Mouse (Mus musculus): ENCODE measurements around the gene Chodl. TPM values are rescaled to one million over a fixed set of nuclear protein-coding genes. Genes with fewer than 3 reads are reported as not detected.

The Chodl gene
- total and polyA plus RNA-seq, 2 experiments from 2014 or later = 11.0 to 11.6 TPM

DNA sequence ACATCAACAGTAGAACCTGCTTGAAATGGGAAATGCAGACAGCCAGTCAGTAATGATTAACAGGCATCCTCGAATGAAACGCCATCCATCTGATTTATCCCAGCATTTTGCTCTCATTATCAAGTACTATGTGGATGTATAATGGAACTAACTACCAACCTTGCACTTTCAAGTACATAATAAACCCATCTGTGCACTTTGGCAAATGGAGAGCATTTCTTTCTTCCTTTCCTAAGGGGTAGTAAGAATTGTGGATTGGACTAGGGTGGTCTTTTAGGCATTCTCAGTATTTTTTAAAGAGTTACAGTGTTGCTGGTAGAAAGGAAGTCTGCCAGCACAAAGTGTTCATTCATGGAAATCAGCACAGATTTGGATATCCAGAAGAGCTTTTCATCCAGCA, 26.7 kb downstream of the Chodl start:
- Histone ChIP-seq H3K4me1 (ENCODE audit: insufficient read depth, low read length) (no peaks in the 10 kb centered on the region), H3K9ac (replicated peaks; ENCODE audit: low read length, poor library complexity, severe bottlenecking) (no peak overlapping the region), H3K36me3 (ENCODE audit: insufficient read depth, low read length) (no peaks in the 10 kb centered on the region), H3K4me3 (ENCODE audit: low read depth, low read length) (no peak overlapping the region), H3K27ac (ENCODE audit: low read depth, low read length) (no peak overlapping the region), H3K27me3 (ENCODE audit: insufficient read depth, low read length) (no peaks in the 10 kb centered on the region), H3K4me2 (ENCODE audit: low read depth, low read length, poor library complexity, severe bottlenecking) (no peak overlapping the region), H3K9me3 (ENCODE audit: low read length) (no peaks in the 10 kb centered on the region)
- no peak for TF ChIP-seq CTCF (IDR thresholded peaks at IDR 0.05)
- WGBS = 77% methylated on average over 2 of the region's 2 CpGs
- ATAC-seq (ENCODE audit: low FRiP score) (no peak), DNase-seq (ENCODE audit: low spot score) (no peak)

DNA sequence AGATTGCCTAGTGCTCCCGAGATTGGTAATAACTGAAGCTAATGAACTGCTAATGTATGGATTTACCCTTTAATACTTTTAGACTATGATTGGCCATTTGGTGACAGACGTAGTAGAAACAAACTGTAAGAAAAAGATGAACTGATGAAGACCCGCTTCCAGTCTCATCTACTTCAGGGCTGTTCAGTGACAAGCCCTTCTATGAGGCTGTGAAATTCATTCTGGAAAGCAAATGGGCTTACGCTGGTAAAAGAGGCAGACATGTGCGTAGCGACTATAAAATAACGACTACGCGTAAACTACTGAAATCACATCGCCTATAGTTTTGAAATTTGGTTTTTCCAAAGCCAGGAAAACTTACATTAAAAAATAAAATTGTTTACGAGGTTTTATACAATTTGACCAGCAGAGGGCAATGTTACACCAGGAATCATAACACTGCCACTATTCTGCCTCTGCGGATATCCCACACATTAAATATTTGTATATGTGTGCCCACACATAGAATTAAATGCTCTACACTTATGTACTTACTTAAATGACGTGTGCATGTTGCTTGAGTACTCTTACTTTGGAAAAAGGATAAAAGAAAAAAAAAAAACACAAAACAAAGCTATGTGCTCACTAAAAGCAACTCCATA, 38.5 kb downstream of the Chodl start:
- no peak overlapping the region for H3K9ac ChIP-seq (replicated peaks; ENCODE audit: low read length, poor library complexity, severe bottlenecking)
- no peak overlapping the region for H3K4me3 ChIP-seq (ENCODE audit: low read depth, low read length)
- H3K4me1 ChIP-seq (ENCODE audit: insufficient read depth, low read length) = no peaks in the 10 kb centered on the region
- peak; percentile 78 for TF ChIP-seq CTCF (IDR thresholded peaks at IDR 0.05)
- no peak overlapping the region for H3K4me2 ChIP-seq (ENCODE audit: low read depth, low read length, poor library complexity, severe bottlenecking)
- DNase-seq (ENCODE audit: low spot score) (peak; percentile 72), ATAC-seq (ENCODE audit: low FRiP score) (no peak)
- 32% methylated on average over 13 of the region's 13 CpGs for WGBS
- H3K27me3 ChIP-seq (ENCODE audit: insufficient read depth, low read length) = no peaks in the 10 kb centered on the region
- no peaks in the 10 kb centered on the region for H3K9me3 ChIP-seq (ENCODE audit: low read length)
- H3K36me3 ChIP-seq (ENCODE audit: insufficient read depth, low read length) = no peaks in the 10 kb centered on the region
- H3K27ac ChIP-seq (ENCODE audit: low read depth, low read length) = no peak overlapping the region

DNA sequence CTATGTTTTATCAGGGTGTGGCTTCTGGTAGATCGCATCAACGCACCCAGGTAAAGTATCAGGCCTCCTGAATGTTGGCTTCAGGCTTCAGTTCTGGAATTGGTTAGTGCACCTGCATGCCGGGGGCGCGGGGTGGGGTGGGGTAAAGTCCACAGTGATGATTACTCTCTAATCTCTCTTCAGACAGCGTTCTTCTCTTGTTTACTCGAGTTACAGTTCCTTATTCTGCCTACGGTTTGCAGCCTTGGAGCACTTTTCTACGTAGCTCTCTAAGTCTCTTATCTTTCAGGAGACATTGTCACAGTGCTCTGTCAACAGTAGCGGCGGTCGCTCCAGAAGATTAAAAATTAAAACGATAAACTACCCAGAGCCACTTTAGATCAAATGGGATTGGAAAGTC, 43.4 kb downstream of the Chodl start:
- 86% methylated on average over 13 of the region's 13 CpGs for WGBS
- no peak overlapping the region for H3K4me2 ChIP-seq (ENCODE audit: low read depth, low read length, poor library complexity, severe bottlenecking)
- TF ChIP-seq CTCF (IDR thresholded peaks at IDR 0.05) = no peak
- no peak for DNase-seq (ENCODE audit: low spot score)
- ATAC-seq (ENCODE audit: low FRiP score) = no peak
- no peaks in the 10 kb centered on the region for H3K9me3 ChIP-seq (ENCODE audit: low read length)
- H3K4me3 ChIP-seq (ENCODE audit: low read depth, low read length) = no peak overlapping the region
- H3K9ac ChIP-seq (replicated peaks; ENCODE audit: low read length, poor library complexity, severe bottlenecking) = no peak overlapping the region
- no peak overlapping the region for H3K27ac ChIP-seq (ENCODE audit: low read depth, low read length)
- H3K4me1 ChIP-seq (ENCODE audit: insufficient read depth, low read length) = no peaks in the 10 kb centered on the region
- no peaks in the 10 kb centered on the region for H3K27me3 ChIP-seq (ENCODE audit: insufficient read depth, low read length)
- H3K36me3 ChIP-seq (ENCODE audit: insufficient read depth, low read length) = no peaks in the 10 kb centered on the region

DNA sequence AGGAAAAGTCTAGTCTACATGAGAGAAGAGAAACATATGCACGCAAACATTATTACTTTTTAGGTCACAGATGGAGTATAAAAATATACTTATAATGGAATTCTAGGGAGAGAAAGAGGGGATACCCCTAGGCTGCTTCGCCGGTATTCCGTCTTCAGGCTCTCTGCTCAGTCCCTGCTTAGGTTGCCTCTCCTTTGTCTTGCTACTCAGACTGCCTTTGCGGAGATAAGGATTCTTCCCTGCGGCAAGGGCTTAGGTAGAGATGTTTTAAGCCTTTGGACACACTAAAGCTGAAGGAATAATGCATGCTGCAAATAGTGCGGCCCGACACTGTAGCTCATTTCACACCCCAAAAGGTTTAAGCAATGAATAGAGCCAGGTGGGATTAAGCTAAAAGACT, 45.6 kb downstream of the Chodl start:
- H3K36me3 ChIP-seq (ENCODE audit: insufficient read depth, low read length) = no peaks in the 10 kb centered on the region
- H3K4me1 ChIP-seq (ENCODE audit: insufficient read depth, low read length) = no peaks in the 10 kb centered on the region
- WGBS = 24% methylated on average over 8 of the region's 8 CpGs
- no peak for TF ChIP-seq CTCF (IDR thresholded peaks at IDR 0.05)
- no peak overlapping the region for H3K27ac ChIP-seq (ENCODE audit: low read depth, low read length)
- H3K9me3 ChIP-seq (ENCODE audit: low read length) = no peaks in the 10 kb centered on the region
- no peak overlapping the region for H3K4me2 ChIP-seq (ENCODE audit: low read depth, low read length, poor library complexity, severe bottlenecking)
- DNase-seq (ENCODE audit: low spot score) (no peak), ATAC-seq (ENCODE audit: low FRiP score) (peak; percentile 49; the same call in 1 of the 2 replicates)
- H3K27me3 ChIP-seq (ENCODE audit: insufficient read depth, low read length) = no peaks in the 10 kb centered on the region
- no peak overlapping the region for H3K4me3 ChIP-seq (ENCODE audit: low read depth, low read length)
- H3K9ac ChIP-seq (replicated peaks; ENCODE audit: low read length, poor library complexity, severe bottlenecking) = no peak overlapping the region

Other genes starting within 250 kb of the Chodl start
- gene Tmprss15, start 160.1 kb downstream of the Chodl start, total RNA-seq (2014; rRNA removed) = 0.19 TPM in 1 of 2 replicates, not detected in the other
- 0.06 and 0.10 TPM in 2 replicates for gene Tmprss15, start 160.1 kb downstream of the Chodl start, polyA plus RNA-seq (2015; fragmentation: Nextera tagmentation; extraction: Ambion mirVana)